Mouse (Mus musculus) brain, embryonic 14.5 days (tissue): ENCODE measurements around the gene Rem2.

ENCODE experiments used
- CTCF ChIP-seq: fragments of 200-500 bp; IDR thresholded peaks from 2 replicates; pipeline ENCODE4 v1.5.1; 2012; ENCODE audit warnings: inconsistent platforms, mild to moderate bottlenecking, moderate library complexity, borderline replicate concordance; ENCODE audit not compliant: insufficient read depth, insufficient read length; ENCODE audit errors: extremely low read depth
- POLR2A ChIP-seq: fragments of 200-500 bp; IDR thresholded peaks from 2 replicates; pipeline ENCODE4 v1.6.1; 2012; ENCODE audit warnings: mild to moderate bottlenecking, inconsistent platforms, borderline replicate concordance; ENCODE audit not compliant: poor library complexity, insufficient read depth, insufficient read length, severe bottlenecking; ENCODE audit errors: extremely low read depth

DNA sequence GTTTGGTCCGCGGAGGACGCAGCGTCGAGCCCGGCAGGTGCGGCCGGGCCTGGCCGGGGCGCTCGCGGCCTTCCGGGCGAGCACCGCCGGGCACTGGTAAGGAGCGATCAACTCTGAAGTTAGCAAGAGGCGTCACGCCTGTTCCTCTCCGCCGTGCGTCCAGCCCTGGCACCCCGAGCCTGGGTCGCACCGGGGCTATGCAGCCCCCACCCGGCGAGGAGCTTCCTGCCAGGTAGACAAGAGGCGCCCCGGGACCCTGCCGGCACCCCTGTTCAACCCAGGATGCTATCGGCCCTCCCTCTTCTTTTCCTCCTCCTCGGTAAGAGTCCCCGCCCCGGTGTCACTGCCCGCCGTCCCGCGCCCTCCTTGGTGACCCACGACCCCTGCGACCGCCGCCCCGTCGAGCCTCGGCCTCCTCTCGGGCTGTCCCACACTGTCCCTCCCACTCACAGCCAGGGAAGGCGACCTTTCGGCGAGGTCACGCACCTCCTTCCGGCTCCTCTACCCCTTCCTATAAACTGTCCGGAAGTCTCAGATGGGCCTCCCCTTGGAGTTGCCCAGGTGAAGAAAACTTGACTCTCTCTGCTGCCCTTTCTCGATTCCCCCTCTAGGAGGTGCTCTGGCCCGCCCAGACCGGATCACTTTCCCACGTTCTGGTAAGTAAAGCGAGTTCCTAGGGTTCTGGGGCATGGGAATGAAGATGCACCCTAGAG, 11.5 kb upstream of the Rem2 start:
- peak; percentile 67 for TF ChIP-seq CTCF
- TF ChIP-seq POLR2A: no peak
